Mouse (Mus musculus): ENCODE measurements around the gene Best3.

- TF ChIP-seq CTCF (conservative IDR thresholded peaks at IDR 0.05; ENCODE audit: low read length) (no peak), POU5F1 (IDR thresholded peaks at IDR 0.05; ENCODE audit: borderline replicate concordance, low read length) (no peak), NANOG (IDR thresholded peaks at IDR 0.05; ENCODE audit: borderline replicate concordance, low read length) (no peak)
Observed at GRCm38 (mm10) chr10:116950886-116951285, 35.2 kb upstream of the Best3 start.

Measured in E14TG2a.4 (cell line).